Mouse (Mus musculus): ENCODE measurements around the gene N4bp3.

GRCm38 (mm10) chr11:51619409-51620060 lies 31.1 kb downstream of the N4bp3 start, which contains the start of gene Nhp2:
- TF ChIP-seq POLR2A (IDR thresholded peaks at IDR 0.05; ENCODE audit: low read depth, low read length) (no peak), CTCF (conservative IDR thresholded peaks at IDR 0.05; ENCODE audit: insufficient read depth, insufficient read length, low read depth, low read length) (no peak)

Measured in kidney, adult 2 months (tissue).